Mouse (Mus musculus) ES-Bruce4 (cell line): ENCODE results near the gene Arhgap24.

ENCODE experiments used
- CTCF ChIP-seq: IDR thresholded peaks from one replicate; pipeline ENCODE4 v1.8.1; 2011; ENCODE audit warnings: low read depth, low read length
- EP300 ChIP-seq: IDR thresholded peaks from 2 replicates; pipeline ENCODE4 v1.6.1; 2011; ENCODE audit warnings: low read depth, low read length; ENCODE audit not compliant: insufficient read depth
- POLR2A ChIP-seq: IDR thresholded peaks from one replicate; pipeline ENCODE4 v1.8.1; 2011; ENCODE audit warnings: low read length; ENCODE audit not compliant: insufficient read depth

- TF ChIP-seq CTCF (no peak), POLR2A (no peak), EP300 (no peak)
These were observed 79.1 kb downstream of the Arhgap24 start for GRCm38 (mm10) chr5:102560270-102560669.
